Mouse (Mus musculus): ENCODE measurements around the gene Dvl1.

- TF ChIP-seq CTCF (IDR thresholded peaks at IDR 0.05; ENCODE audit: low read depth) (no peak), EP300 (IDR thresholded peaks at IDR 0.05; ENCODE audit: low read depth) (no peak)
Observed at GRCm38 (mm10) chr4:155908751-155909150, 61.5 kb downstream of the Dvl1 start.
